Mouse (Mus musculus): ENCODE measurements around the gene Slc6a13. TPM values are rescaled to one million over a fixed set of nuclear protein-coding genes. Genes with fewer than 3 reads are reported as not detected.
A peak's percentile ranks its signal among the peaks of the same experiment; 100 is the strongest.

The Slc6a13 gene
- total RNA-seq, 2 experiments from 2014 or later: 2.4 to 5.6 TPM

- ATAC-seq (replicated peaks; ENCODE audit: poor library complexity, severe bottlenecking): no peak
Observed at GRCm38 (mm10) chr6:121371197-121371980, 71.4 kb downstream of the Slc6a13 start.

DNA sequence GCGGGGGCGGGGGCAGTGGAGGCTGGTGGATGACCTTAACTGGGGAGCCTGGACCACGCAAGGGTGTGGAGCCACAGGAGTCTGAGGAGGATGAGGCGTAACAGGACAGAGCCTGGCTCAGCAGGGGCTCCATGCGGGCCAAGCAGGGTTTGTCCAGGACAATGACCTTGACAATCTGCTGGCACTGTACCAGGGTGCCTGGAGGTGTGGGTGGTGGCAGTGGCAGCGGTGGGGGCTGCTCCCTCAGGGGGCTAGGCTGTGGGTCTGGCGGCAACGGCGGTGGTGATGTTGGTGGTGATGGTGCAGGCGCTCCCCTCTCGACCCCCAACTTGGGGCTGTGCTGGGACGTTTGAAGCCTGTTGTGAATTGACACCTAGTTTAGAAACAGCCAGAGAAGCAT, 76.1 kb downstream of the Slc6a13 start:
- no peak for ATAC-seq (replicated peaks; ENCODE audit: poor library complexity, severe bottlenecking)

DNA sequence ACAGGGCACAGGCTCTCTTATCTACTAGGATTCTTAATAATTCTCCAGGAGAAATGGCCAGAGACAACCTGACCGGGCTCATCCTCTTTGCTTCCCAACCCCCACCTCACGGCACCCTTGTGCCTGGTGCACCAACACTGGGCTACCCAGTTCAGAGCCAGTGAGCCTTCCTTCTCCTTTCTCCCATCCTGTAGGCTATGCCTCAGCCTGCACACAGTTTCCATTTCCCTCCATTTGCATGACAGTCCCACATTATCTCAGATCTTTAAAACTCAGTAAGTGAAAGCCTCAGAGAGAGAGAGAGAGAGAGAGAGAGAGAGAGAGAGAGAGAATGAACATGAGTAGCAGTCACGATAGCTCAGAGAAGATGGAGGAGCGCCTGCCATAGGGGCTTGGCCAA, 78.2 kb downstream of the Slc6a13 start:
- ATAC-seq (replicated peaks; ENCODE audit: poor library complexity, severe bottlenecking): no peak

DNA sequence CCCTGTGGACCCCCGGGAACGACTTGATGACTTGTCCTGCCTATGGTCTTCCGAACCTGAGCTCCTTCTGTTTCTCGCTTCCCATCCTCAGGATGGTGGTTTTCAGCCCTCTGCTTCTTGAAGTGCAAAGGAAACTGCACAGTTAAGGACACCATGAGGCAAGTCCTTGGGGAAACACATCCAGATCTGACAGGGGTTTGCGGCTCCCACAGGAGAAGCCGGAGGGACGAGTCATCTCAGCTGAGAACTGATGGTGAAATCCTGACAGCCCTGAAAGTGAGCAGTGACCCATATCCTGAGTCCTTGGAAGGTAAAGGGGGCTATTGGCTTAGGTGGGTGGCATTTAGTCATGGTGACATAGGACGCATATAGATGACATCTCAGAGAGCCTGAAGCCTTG, 80.5 kb downstream of the Slc6a13 start:
- ATAC-seq (replicated peaks; ENCODE audit: poor library complexity, severe bottlenecking): no peak

GRCm38 (mm10) chr6:121382071-121382470, 82.0 kb downstream of the Slc6a13 start:
- ATAC-seq (replicated peaks; ENCODE audit: poor library complexity, severe bottlenecking): no peak

DNA sequence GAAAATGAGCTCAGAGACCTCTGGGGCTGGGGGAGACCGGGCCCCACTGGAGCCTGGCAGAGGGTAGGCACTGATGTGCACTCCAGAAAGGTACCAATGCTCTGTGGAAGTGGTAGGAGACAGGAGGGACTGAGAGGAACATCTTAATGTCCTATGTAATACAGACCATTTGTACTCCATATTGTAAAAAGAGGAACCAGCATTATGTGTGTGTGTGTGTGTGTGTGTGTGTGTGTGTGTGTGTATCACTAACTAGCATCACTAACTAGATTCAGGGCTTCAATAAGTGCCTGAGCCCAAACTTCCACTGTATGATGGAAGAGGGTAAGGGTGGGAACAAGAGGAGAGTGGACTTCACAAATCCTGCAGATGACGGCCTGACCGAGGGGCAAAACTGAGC, 85.4 kb downstream of the Slc6a13 start:
- ATAC-seq (replicated peaks; ENCODE audit: poor library complexity, severe bottlenecking): peak; percentile 62

Other genes starting within 250 kb of the Slc6a13 start
- 10.7 and 11.2 TPM in 2 replicates for gene Mical3, start 169.2 kb upstream of the Slc6a13 start, total RNA-seq (2014; fragmentation: Nextera tagmentation)
- gene Mical3, start 169.2 kb upstream of the Slc6a13 start, total RNA-seq (2017): 5.6 and 6.4 TPM in 2 replicates
- gene Pex26, start 116.6 kb upstream of the Slc6a13 start, total RNA-seq (2014; fragmentation: Nextera tagmentation): 9.7 and 11.5 TPM in 2 replicates
- 6.5 and 8.3 TPM in 2 replicates for gene Pex26, start 116.6 kb upstream of the Slc6a13 start, total RNA-seq (2017)
- gene Tuba8, start 89.5 kb upstream of the Slc6a13 start, total RNA-seq (2014; fragmentation: Nextera tagmentation): 9.3 and 12.8 TPM in 2 replicates
- 27.8 and 28.4 TPM in 2 replicates for gene Tuba8, start 89.5 kb upstream of the Slc6a13 start, total RNA-seq (2017)
- not detected in 2 replicates for gene Usp18, start 54.3 kb upstream of the Slc6a13 start, total RNA-seq (2014; fragmentation: Nextera tagmentation)
- 0.82 and 1.3 TPM in 2 replicates for gene Usp18, start 54.3 kb upstream of the Slc6a13 start, total RNA-seq (2017)
- gene Slc6a12, start 42.8 kb downstream of the Slc6a13 start, total RNA-seq (2014; fragmentation: Nextera tagmentation): 1.1 TPM in 1 of 2 replicates, not detected in the other
- 1.3 and 2.0 TPM in 2 replicates for gene Slc6a12, start 42.8 kb downstream of the Slc6a13 start, total RNA-seq (2017)
- not detected in 2 replicates for gene Iqsec3, start 173.5 kb downstream of the Slc6a13 start, total RNA-seq (2014; fragmentation: Nextera tagmentation)
- gene Iqsec3, start 173.5 kb downstream of the Slc6a13 start, total RNA-seq (2017): not detected in 2 replicates

Data from granulocyte monocyte progenitor cell, adult 5-6 weeks (primary cell).